Mouse (Mus musculus): ENCODE measurements around the gene Cmah. TPM values are rescaled to one million over a fixed set of nuclear protein-coding genes. Genes with fewer than 3 reads are reported as not detected.

The Cmah gene
- polyA plus RNA-seq, 1 experiment from 2014 or later = 0.43 TPM

- Histone ChIP-seq H3K27ac (ENCODE audit: low read depth, low read length) (no peak overlapping the region), H3K36me3 (ENCODE audit: control insufficient read depth, insufficient read depth, low read length) (no peaks in the 10 kb centered on the region), H3K4me3 (ENCODE audit: low read depth, low read length) (no peak overlapping the region), H3K27me3 (ENCODE audit: control insufficient read depth, insufficient read depth, low read length) (no peaks in the 10 kb centered on the region), H3K9me3 (ENCODE audit: control insufficient read depth, low read length) (no peaks in the 10 kb centered on the region), H3K9ac (ENCODE audit: low read depth, low read length) (no peak overlapping the region), H3K4me1 (replicated peaks; ENCODE audit: control insufficient read depth, insufficient read depth, low read length) (no peaks in the 10 kb centered on the region), H3K4me2 (replicated peaks; ENCODE audit: low read depth, low read length) (no peak overlapping the region)
- ATAC-seq (ENCODE audit: low FRiP score) (no peak), DNase-seq (ENCODE audit: low spot score) (no peak)
- WGBS = 81% methylated on average over 14 of the region's 14 CpGs
Observed at GRCm38 (mm10) chr13:24511932-24512520, 184.8 kb downstream of the Cmah start.

GRCm38 (mm10) chr13:24513717-24514116 is 186.5 kb downstream of the Cmah start:
- 89% methylated on average over 3 of the region's 3 CpGs for WGBS
- Histone ChIP-seq H3K9me3 (ENCODE audit: control insufficient read depth, low read length) (no peaks in the 10 kb centered on the region), H3K27me3 (ENCODE audit: control insufficient read depth, insufficient read depth, low read length) (no peaks in the 10 kb centered on the region), H3K4me2 (replicated peaks; ENCODE audit: low read depth, low read length) (no peak overlapping the region), H3K4me3 (ENCODE audit: low read depth, low read length) (no peak overlapping the region), H3K36me3 (ENCODE audit: control insufficient read depth, insufficient read depth, low read length) (no peaks in the 10 kb centered on the region), H3K27ac (ENCODE audit: low read depth, low read length) (no peak overlapping the region), H3K9ac (ENCODE audit: low read depth, low read length) (no peak overlapping the region), H3K4me1 (replicated peaks; ENCODE audit: control insufficient read depth, insufficient read depth, low read length) (no peaks in the 10 kb centered on the region)
- ATAC-seq (ENCODE audit: low FRiP score) (no peak), DNase-seq (ENCODE audit: low spot score) (no peak)

GRCm38 (mm10) chr13:24515101-24515675 is 188.0 kb downstream of the Cmah start:
- no peak overlapping the region for H3K4me3 ChIP-seq (ENCODE audit: low read depth, low read length)
- H3K4me2 ChIP-seq (replicated peaks; ENCODE audit: low read depth, low read length) = no peak overlapping the region
- H3K36me3 ChIP-seq (ENCODE audit: control insufficient read depth, insufficient read depth, low read length) = no peaks in the 10 kb centered on the region
- ATAC-seq (ENCODE audit: low FRiP score) = no peak
- no peaks in the 10 kb centered on the region for H3K4me1 ChIP-seq (replicated peaks; ENCODE audit: control insufficient read depth, insufficient read depth, low read length)
- no peak overlapping the region for H3K27ac ChIP-seq (ENCODE audit: low read depth, low read length)
- H3K9ac ChIP-seq (ENCODE audit: low read depth, low read length) = no peak overlapping the region
- 43% methylated on average over 6 of the region's 6 CpGs for WGBS
- no peak for DNase-seq (ENCODE audit: low spot score)
- no peaks in the 10 kb centered on the region for H3K27me3 ChIP-seq (ENCODE audit: control insufficient read depth, insufficient read depth, low read length)
- no peaks in the 10 kb centered on the region for H3K9me3 ChIP-seq (ENCODE audit: control insufficient read depth, low read length)

GRCm38 (mm10) chr13:24517757-24518156 is 190.6 kb downstream of the Cmah start:
- no peaks in the 10 kb centered on the region for H3K27me3 ChIP-seq (ENCODE audit: control insufficient read depth, insufficient read depth, low read length)
- no peak overlapping the region for H3K4me2 ChIP-seq (replicated peaks; ENCODE audit: low read depth, low read length)
- no peaks in the 10 kb centered on the region for H3K9me3 ChIP-seq (ENCODE audit: control insufficient read depth, low read length)
- ATAC-seq (ENCODE audit: low FRiP score) (no peak), DNase-seq (ENCODE audit: low spot score) (no peak)
- H3K4me3 ChIP-seq (ENCODE audit: low read depth, low read length) = no peak overlapping the region
- H3K27ac ChIP-seq (ENCODE audit: low read depth, low read length) = no peak overlapping the region
- no peak overlapping the region for H3K9ac ChIP-seq (ENCODE audit: low read depth, low read length)
- H3K36me3 ChIP-seq (ENCODE audit: control insufficient read depth, insufficient read depth, low read length) = no peaks in the 10 kb centered on the region
- H3K4me1 ChIP-seq (replicated peaks; ENCODE audit: control insufficient read depth, insufficient read depth, low read length) = 0 out of 2 replicates have a peak, but pooled peaks cover 3% of the 10 kb centered on the region
- WGBS = 69% methylated on average over 2 of the region's 2 CpGs

GRCm38 (mm10) chr13:24518887-24519286 is 191.7 kb downstream of the Cmah start:
- H3K9ac ChIP-seq (ENCODE audit: low read depth, low read length) = no peak overlapping the region
- no peak overlapping the region for H3K4me2 ChIP-seq (replicated peaks; ENCODE audit: low read depth, low read length)
- H3K4me1 ChIP-seq (replicated peaks; ENCODE audit: control insufficient read depth, insufficient read depth, low read length) = 0 out of 2 replicates have a peak, but pooled peaks cover 3% of the 10 kb centered on the region
- ATAC-seq (ENCODE audit: low FRiP score) = no peak
- no peak overlapping the region for H3K27ac ChIP-seq (ENCODE audit: low read depth, low read length)
- no peaks in the 10 kb centered on the region for H3K27me3 ChIP-seq (ENCODE audit: control insufficient read depth, insufficient read depth, low read length)
- no peaks in the 10 kb centered on the region for H3K36me3 ChIP-seq (ENCODE audit: control insufficient read depth, insufficient read depth, low read length)
- WGBS = 34% methylated on average over 6 of the region's 6 CpGs
- H3K9me3 ChIP-seq (ENCODE audit: control insufficient read depth, low read length) = no peaks in the 10 kb centered on the region
- H3K4me3 ChIP-seq (ENCODE audit: low read depth, low read length) = no peak overlapping the region
- peak; percentile 73 for DNase-seq (ENCODE audit: low spot score)

- 83% methylated on average over 14 of the region's 14 CpGs for WGBS
Observed at GRCm38 (mm10) chr13:24519976-24520647, 192.9 kb downstream of the Cmah start.

GRCm38 (mm10) chr13:24520796-24521195 is 193.6 kb downstream of the Cmah start:
- 88% methylated on average over 10 of the region's 10 CpGs for WGBS
- H3K36me3 ChIP-seq (ENCODE audit: control insufficient read depth, insufficient read depth, low read length) = no peaks in the 10 kb centered on the region
- H3K27ac ChIP-seq (ENCODE audit: low read depth, low read length) = no peak overlapping the region
- H3K4me2 ChIP-seq (replicated peaks; ENCODE audit: low read depth, low read length) = no peak overlapping the region
- 0 out of 2 replicates have a peak, but pooled peaks cover 3% of the 10 kb centered on the region for H3K4me1 ChIP-seq (replicated peaks; ENCODE audit: control insufficient read depth, insufficient read depth, low read length)
- DNase-seq (ENCODE audit: low spot score) (no peak), ATAC-seq (ENCODE audit: low FRiP score) (no peak)
- no peaks in the 10 kb centered on the region for H3K27me3 ChIP-seq (ENCODE audit: control insufficient read depth, insufficient read depth, low read length)
- H3K4me3 ChIP-seq (ENCODE audit: low read depth, low read length) = no peak overlapping the region
- no peak overlapping the region for H3K9ac ChIP-seq (ENCODE audit: low read depth, low read length)
- H3K9me3 ChIP-seq (ENCODE audit: control insufficient read depth, low read length) = no peaks in the 10 kb centered on the region

More at GRCm38 (mm10) chr13:24519976-24520647, 192.9 kb downstream of the Cmah start:
- no peak overlapping the region for H3K27ac ChIP-seq (ENCODE audit: low read depth, low read length)
- no peak overlapping the region for H3K4me3 ChIP-seq (ENCODE audit: low read depth, low read length)
- H3K27me3 ChIP-seq (ENCODE audit: control insufficient read depth, insufficient read depth, low read length) = no peaks in the 10 kb centered on the region
- no peak overlapping the region for H3K9ac ChIP-seq (ENCODE audit: low read depth, low read length)
- no peaks in the 10 kb centered on the region for H3K9me3 ChIP-seq (ENCODE audit: control insufficient read depth, low read length)
- H3K4me1 ChIP-seq (replicated peaks; ENCODE audit: control insufficient read depth, insufficient read depth, low read length) = 0 out of 2 replicates have a peak, but pooled peaks cover 3% of the 10 kb centered on the region
- H3K36me3 ChIP-seq (ENCODE audit: control insufficient read depth, insufficient read depth, low read length) = no peaks in the 10 kb centered on the region
- DNase-seq (ENCODE audit: low spot score) (no peak), ATAC-seq (ENCODE audit: low FRiP score) (no peak)
- H3K4me2 ChIP-seq (replicated peaks; ENCODE audit: low read depth, low read length) = no peak overlapping the region

- H3K4me2 ChIP-seq (replicated peaks; ENCODE audit: low read depth, low read length) = no peak overlapping the region
- 60% methylated on average over 18 of the region's 18 CpGs for WGBS
- no peak overlapping the region for H3K9ac ChIP-seq (ENCODE audit: low read depth, low read length)
- no peaks in the 10 kb centered on the region for H3K36me3 ChIP-seq (ENCODE audit: control insufficient read depth, insufficient read depth, low read length)
- H3K4me1 ChIP-seq (replicated peaks; ENCODE audit: control insufficient read depth, insufficient read depth, low read length) = 0 out of 2 replicates have a peak, but pooled peaks cover 3% of the 10 kb centered on the region
- DNase-seq (ENCODE audit: low spot score) (peak; percentile 58), ATAC-seq (ENCODE audit: low FRiP score) (peak; percentile 47; the same call in 1 of the 2 replicates)
- no peaks in the 10 kb centered on the region for H3K9me3 ChIP-seq (ENCODE audit: control insufficient read depth, low read length)
- H3K27me3 ChIP-seq (ENCODE audit: control insufficient read depth, insufficient read depth, low read length) = no peaks in the 10 kb centered on the region
- no peak overlapping the region for H3K4me3 ChIP-seq (ENCODE audit: low read depth, low read length)
- no peak overlapping the region for H3K27ac ChIP-seq (ENCODE audit: low read depth, low read length)
Observed at GRCm38 (mm10) chr13:24521446-24522342, 194.5 kb downstream of the Cmah start.
